Mouse (Mus musculus) lung, postnatal 4 days (tissue): ENCODE data around the gene Furin.
A peak's percentile ranks its signal among the peaks of the same experiment; 100 is the strongest.

Source experiments
- DNase-seq, 2 experiments: peaks; one replicate each; pipeline ENCODE4 v3.0.0; 2021

The Furin gene

GRCm38 (mm10) chr7:80339793-80340628 is 65.2 kb downstream of the Furin start:
- DNase-seq, result peak; percentile 98 to 99

GRCm38 (mm10) chr7:80339371-80339770 is 65.9 kb downstream of the Furin start:
- DNase-seq, result peak; percentile 46 to 47
